Mouse (Mus musculus): ENCODE data around the gene Sema4a.

Gene Sema4a

GRCm38 (mm10) chr3:88486043-88486442 lies 25.1 kb upstream of the Sema4a start:
- no peak for DNase-seq

GRCm38 (mm10) chr3:88484597-88485316 lies 23.8 kb upstream of the Sema4a start:
- DNase-seq, result no peak

DNA sequence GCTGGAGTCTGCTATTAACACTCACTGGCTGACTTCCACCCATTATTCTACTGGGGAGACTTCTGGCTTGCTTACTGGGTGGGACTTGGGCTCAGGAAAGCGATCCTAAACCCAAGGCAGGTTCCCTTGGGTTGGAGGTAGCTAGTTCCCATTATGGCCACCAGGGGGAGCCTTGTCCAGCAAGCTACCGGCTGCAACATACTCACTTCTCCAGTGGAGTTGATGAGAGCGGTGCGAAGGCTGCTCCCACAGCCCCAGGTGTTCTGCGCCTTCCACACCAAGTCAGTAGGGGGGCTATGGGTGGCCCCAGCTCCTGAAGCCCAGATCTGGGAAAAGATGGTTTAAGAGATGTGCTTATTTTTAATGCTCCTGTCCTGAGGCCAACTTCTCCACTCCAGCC lies 22.6 kb upstream of the Sema4a start:
- peak; percentile 60 for DNase-seq

GRCm38 (mm10) chr3:88483141-88483540 lies 22.2 kb upstream of the Sema4a start:
- DNase-seq, result no peak

- DNase-seq, result no peak
These were observed 21.4 kb upstream of the Sema4a start for GRCm38 (mm10) chr3:88482336-88482735.

GRCm38 (mm10) chr3:88481372-88482040 lies 20.5 kb upstream of the Sema4a start:
- DNase-seq, result no peak

DNA sequence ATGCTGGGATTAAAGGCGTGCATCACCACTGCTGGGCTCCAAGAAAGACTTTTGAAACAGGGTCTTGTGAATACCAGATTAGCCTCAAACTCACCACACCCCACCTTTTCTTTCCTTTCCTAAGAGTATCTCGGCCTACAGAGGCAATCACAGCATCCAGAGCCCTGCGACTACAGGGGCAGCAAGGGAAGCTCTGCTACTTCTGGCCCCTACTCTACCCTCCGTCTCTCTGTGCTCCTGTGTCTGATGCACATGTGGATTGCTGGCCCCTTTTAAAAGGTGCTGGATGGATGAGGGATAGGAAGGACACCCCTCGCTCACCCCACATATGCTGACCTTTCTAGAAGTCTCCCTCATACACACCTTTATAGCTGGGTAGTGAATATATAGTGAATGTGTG lies 19.7 kb upstream of the Sema4a start:
- no peak for DNase-seq

DNA sequence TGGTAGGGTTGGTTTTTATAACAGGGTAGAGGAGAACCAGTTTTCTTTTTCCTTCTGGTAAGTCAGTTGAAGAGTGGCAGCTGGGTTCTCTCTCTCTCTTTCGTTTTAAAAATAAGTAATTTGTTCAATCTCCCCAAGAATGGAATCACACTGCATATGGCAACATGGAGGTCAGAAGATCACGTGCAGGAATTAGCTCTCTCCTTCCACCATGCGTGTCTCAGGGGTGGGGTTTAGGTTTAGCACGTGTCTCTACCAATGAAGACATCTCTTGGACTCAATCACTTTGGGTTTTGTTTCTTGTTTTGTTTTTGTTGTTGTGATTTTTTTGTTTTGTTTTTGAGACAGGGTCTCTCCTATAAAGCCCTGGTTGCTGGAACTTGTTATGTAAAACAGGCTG lies 18.8 kb upstream of the Sema4a start:
- no peak for DNase-seq

- DNase-seq, result no peak
These were observed 18.2 kb upstream of the Sema4a start for GRCm38 (mm10) chr3:88479163-88479562.

DNA sequence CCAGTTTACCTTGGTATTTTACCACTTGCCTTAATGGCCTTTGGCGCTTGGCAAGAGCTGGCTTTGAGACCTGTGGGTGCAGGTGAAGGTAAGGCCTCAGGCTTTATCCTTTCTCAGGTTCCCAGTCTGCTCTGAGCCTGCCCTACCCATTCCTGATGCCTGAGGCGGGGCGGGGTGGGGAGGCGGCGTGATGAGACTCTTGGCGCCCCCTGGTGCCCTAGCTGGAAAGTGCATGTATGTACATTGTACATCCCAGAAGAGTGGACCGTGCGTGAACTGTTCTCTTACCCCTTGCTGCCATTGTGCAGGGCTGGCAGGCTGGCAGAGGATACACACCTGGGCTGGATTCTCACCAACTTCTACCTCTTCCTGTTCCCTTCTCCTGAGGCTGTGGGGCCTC lies 16.8 kb upstream of the Sema4a start:
- peak; percentile 72 for DNase-seq

- DNase-seq, result no peak
These were observed 15.4 kb upstream of the Sema4a start for GRCm38 (mm10) chr3:88476403-88476802.

- no peak for DNase-seq
These were observed 12.6 kb upstream of the Sema4a start for GRCm38 (mm10) chr3:88473571-88473970.

DNA sequence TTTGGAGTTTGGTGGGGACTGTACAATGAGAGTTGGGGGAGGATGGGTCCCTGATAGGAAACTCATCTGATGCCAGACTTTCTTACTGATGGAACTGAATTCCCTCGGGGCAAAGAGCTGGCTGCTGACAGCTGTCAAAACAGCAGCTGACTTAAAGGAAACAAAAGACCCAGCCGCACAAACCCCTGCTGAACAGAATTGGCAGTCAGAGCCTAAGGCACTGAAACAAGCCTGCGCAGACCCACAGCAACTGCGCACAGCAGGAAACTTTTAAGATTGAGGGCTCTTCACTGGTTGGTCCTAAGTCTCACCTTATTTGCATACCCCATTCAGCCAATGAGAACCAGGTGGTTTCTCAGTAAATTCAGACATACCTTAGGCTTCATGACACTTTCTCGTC lies 12.0 kb upstream of the Sema4a start:
- DNase-seq, result no peak

- DNase-seq, result peak; percentile 74
These were observed 10.0 kb upstream of the Sema4a start for GRCm38 (mm10) chr3:88470943-88471479.

DNA sequence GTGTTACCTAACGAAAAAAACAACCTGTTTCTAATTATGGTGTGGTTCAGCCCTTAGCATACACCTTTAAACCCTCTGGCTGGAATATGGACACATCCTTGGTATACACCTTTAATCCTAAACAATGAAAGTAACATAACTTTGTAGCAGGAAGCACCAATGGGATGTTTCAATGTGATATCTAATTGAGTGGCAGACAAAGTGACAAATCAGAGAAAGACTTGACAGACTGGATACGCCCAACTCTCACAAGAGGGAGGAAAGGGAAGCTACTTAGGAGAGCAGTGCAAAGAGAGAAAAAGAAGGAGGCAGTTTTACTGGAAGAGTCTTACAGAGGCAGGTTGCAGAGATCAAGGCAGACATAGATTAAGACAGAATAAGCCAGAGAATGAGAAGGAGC lies 8.5 kb upstream of the Sema4a start:
- no peak for DNase-seq

DNA sequence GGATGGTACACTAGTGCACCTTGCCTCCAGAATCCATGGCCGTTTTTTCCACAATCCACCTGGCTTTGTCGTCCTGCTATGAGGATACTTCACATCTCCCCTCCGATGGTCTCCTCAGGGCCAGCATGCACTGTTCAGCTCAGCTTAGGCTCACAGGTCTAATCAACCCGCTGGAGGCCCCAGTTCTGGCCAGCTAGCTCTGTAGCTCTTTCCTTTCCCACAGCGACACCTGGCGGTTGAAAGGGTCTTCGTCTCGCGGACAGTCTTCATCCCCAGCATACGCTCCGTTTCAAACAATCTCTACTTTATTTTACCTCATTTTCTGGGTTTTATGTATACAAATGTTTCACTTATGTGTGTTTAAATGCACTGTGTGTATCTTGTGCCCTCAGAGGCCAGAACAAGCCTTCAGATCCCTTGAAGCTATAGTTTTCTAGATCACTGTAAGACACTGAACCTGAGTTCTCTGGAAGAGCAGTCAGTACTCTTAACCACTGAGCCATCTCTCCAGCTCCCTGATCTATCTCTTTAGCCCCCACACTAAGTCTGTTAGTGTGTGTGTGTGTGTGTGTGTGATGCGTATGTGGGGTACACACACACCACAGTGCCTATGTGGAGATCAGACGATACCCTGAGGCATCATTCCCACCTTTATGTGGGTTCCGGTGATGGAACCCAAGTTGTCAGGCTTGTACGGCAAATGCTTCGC lies 6.3 kb upstream of the Sema4a start:
- peak; percentile 79 for DNase-seq

DNA sequence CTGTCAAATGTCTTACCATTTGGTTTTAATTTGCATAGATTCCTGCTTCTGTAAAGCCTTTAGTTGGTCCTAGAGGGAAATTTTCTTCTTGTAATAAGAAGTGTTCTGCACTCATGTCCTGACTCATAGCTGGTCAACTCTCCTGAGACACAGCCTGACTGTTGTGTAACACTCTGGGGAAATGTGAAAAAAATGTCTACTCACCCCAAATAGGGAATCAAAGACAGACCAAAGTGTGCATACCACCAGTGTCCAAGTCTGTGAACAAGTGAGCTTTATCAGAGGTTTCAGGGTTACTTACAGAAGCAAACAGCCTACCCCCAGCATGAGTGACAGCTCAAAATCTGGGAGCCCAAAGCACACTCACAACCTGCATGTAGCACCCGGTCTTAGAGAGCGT lies 4.1 kb upstream of the Sema4a start:
- DNase-seq, result no peak

- DNase-seq, result no peak
These were observed 3.4 kb upstream of the Sema4a start for GRCm38 (mm10) chr3:88464425-88464824.

- DNase-seq, result no peak
These were observed 953 bp downstream of the Sema4a start for GRCm38 (mm10) chr3:88460029-88460428.

- DNase-seq, result no peak
These were observed 2.2 kb downstream of the Sema4a start for GRCm38 (mm10) chr3:88458778-88459219.

GRCm38 (mm10) chr3:88456746-88457532 lies 4.0 kb downstream of the Sema4a start:
- DNase-seq, result no peak

- peak; percentile 95 for DNase-seq
These were observed 4.7 kb downstream of the Sema4a start for GRCm38 (mm10) chr3:88456313-88456712.

Measured in kidney, adult 11 months (tissue).